14 mouse cellular contexts compared by ENCODE assay signal in the genomic region with DNA sequence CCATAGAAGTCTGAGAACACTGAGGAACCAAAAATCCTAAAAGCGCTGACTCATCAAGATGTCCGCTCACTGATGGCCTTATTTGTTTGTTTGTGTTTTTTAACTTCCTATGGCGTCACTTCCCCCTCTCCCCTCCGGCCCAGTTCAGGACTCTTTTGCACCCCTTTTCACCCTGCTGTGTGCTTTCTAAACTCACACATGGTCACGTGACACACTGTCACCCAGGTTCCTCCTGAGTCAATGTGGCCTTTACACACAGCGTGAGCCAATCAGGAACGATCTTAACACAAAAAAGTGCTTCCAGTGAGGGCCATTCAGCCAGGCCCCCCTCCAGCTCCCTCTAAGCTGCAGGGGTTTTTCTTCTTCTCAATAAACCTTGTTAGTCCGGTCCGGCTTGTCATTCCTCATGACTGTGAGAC. TPM values are rescaled to one million over a fixed set of nuclear protein-coding genes. Genes with fewer than 3 reads are reported as not detected.
DNase-seq lines count a peak whose midpoint lies in the region; ATAC-seq and TF ChIP-seq lines count a peak whose summit lies in the region.
"Had no signal": no experiment of that assay in that cellular context is flagged by ENCODE, and none has a peak within 500 bp of the region (broad histone marks: within the 10 kb centered on the region; RNA-seq: fewer than 3 reads in every experiment).

No protein-coding gene starts in this region.

- H3K27me3 ChIP-seq in forebrain, embryonic 11.5 days (ENCODE audit: control insufficient read depth, insufficient read depth, low read length): no peaks in the 10 kb centered on the region
- H3K27me3 ChIP-seq in forebrain, postnatal 0 days (ENCODE audit: insufficient read depth, low read length): no peaks in the 10 kb centered on the region
- no peaks in the 10 kb centered on the region for H3K27me3 ChIP-seq in embryonic facial prominence, embryonic 14.5 days (replicated peaks; ENCODE audit: control insufficient read depth, insufficient read depth, low read length)
- H3K27me3 ChIP-seq: kidney, embryonic 15.5 days; limb, embryonic 13.5 days; neural tube, embryonic 13.5 days had no signal

- TF ChIP-seq CTCF in forebrain, postnatal 0 days (IDR thresholded peaks at IDR 0.05; ENCODE audit: low read depth): no peak

- no peak overlapping the region for H3K4me3 ChIP-seq in forebrain, embryonic 11.5 days (ENCODE audit: low read depth, low read length)
- H3K4me3 ChIP-seq in forebrain, postnatal 0 days (ENCODE audit: low read depth, low read length): no peak overlapping the region
- H3K4me3 ChIP-seq in embryonic facial prominence, embryonic 14.5 days (ENCODE audit: low read depth, low read length): no peak overlapping the region
- H3K4me3 ChIP-seq: kidney, embryonic 15.5 days; limb, embryonic 13.5 days; neural tube, embryonic 13.5 days had no signal

- H3K36me3 ChIP-seq in forebrain, embryonic 11.5 days (ENCODE audit: control insufficient read depth, insufficient read depth, low read length): no peaks in the 10 kb centered on the region
- H3K36me3 ChIP-seq in forebrain, postnatal 0 days (ENCODE audit: insufficient read depth): no peaks in the 10 kb centered on the region
- H3K36me3 ChIP-seq in embryonic facial prominence, embryonic 14.5 days (ENCODE audit: control insufficient read depth, insufficient read depth, low read length): no peaks in the 10 kb centered on the region
- H3K36me3 ChIP-seq: kidney, embryonic 15.5 days; limb, embryonic 13.5 days; neural tube, embryonic 13.5 days had no signal

- H3K9me3 ChIP-seq in forebrain, embryonic 11.5 days (ENCODE audit: control insufficient read depth, low read length): no peaks in the 10 kb centered on the region
- H3K9me3 ChIP-seq in forebrain, postnatal 0 days (ENCODE audit: low read length): no peaks in the 10 kb centered on the region
- no peaks in the 10 kb centered on the region for H3K9me3 ChIP-seq in embryonic facial prominence, embryonic 14.5 days (ENCODE audit: control insufficient read depth, low read length)
- H3K9me3 ChIP-seq: kidney, embryonic 15.5 days; limb, embryonic 13.5 days; neural tube, embryonic 13.5 days had no signal

- H3K4me2 ChIP-seq in forebrain, embryonic 11.5 days (ENCODE audit: low read depth, low read length, severe bottlenecking): no peak overlapping the region
- H3K4me2 ChIP-seq in forebrain, postnatal 0 days (ENCODE audit: low read depth): no peak overlapping the region
- no peak overlapping the region for H3K4me2 ChIP-seq in embryonic facial prominence, embryonic 14.5 days (ENCODE audit: low read depth, low read length)
- H3K4me2 ChIP-seq: kidney, embryonic 15.5 days; limb, embryonic 13.5 days; neural tube, embryonic 13.5 days had no signal

- ATAC-seq in forebrain, embryonic 11.5 days (replicated peaks; ENCODE audit: low FRiP score): peak; percentile 76
- ATAC-seq in forebrain, postnatal 0 days: no peak
- ATAC-seq in embryonic facial prominence, embryonic 14.5 days (ENCODE audit: low read depth): peak; percentile 63; the same call in 1 of the 2 replicates
- no peak for ATAC-seq in erythroid progenitor cell, adult 5-6 weeks (replicated peaks; ENCODE audit: low FRiP score, poor library complexity, severe bottlenecking)
- ATAC-seq: inflammation-experienced regulatory T-cells, adult 6 months had no signal

- H3K9ac ChIP-seq in forebrain, embryonic 11.5 days (ENCODE audit: low read length): no peak overlapping the region
- H3K9ac ChIP-seq in forebrain, postnatal 0 days: no peak overlapping the region
- no peak overlapping the region for H3K9ac ChIP-seq in embryonic facial prominence, embryonic 14.5 days (ENCODE audit: low read depth, low read length)
- H3K9ac ChIP-seq: kidney, embryonic 15.5 days; limb, embryonic 13.5 days; neural tube, embryonic 13.5 days had no signal

- no peak overlapping the region for H3K27ac ChIP-seq in forebrain, embryonic 11.5 days (ENCODE audit: low read depth, low read length)
- H3K27ac ChIP-seq in forebrain, postnatal 0 days (ENCODE audit: low read depth, low read length): no peak overlapping the region
- H3K27ac ChIP-seq in embryonic facial prominence, embryonic 14.5 days (replicated peaks; ENCODE audit: low read depth, low read length): no peak overlapping the region
- H3K27ac ChIP-seq: kidney, embryonic 15.5 days; limb, embryonic 13.5 days; neural tube, embryonic 13.5 days had no signal

- H3K4me1 ChIP-seq in forebrain, embryonic 11.5 days (replicated peaks; ENCODE audit: control insufficient read depth, insufficient read depth, low read length): no peaks in the 10 kb centered on the region
- no peaks in the 10 kb centered on the region for H3K4me1 ChIP-seq in forebrain, postnatal 0 days (ENCODE audit: insufficient read depth)
- no peaks in the 10 kb centered on the region for H3K4me1 ChIP-seq in embryonic facial prominence, embryonic 14.5 days (ENCODE audit: control insufficient read depth, insufficient read depth, low read length)
- H3K4me1 ChIP-seq: kidney, embryonic 15.5 days; limb, embryonic 13.5 days; neural tube, embryonic 13.5 days had no signal

- no peak for DNase-seq in forebrain, embryonic 11.5 days (ENCODE audit: low spot score)
- DNase-seq in forebrain, postnatal 0 days: no peak
- peak; percentile 15 for DNase-seq in A20 (ENCODE audit: low read depth, low spot score)
- DNase-seq in Muller cell, postnatal 12 days (ENCODE audit: inconsistent ontology term): peak; percentile 7
- DNase-seq in embryonic facial prominence, embryonic 14.5 days (ENCODE audit: low spot score): peak; percentile 66
- DNase-seq in left cerebral cortex, adult 8-10 months (ENCODE audit: low spot score in 2 of 2): no peak
- DNase-seq in cerebellum, postnatal 25 days: no peak
- DNase-seq: lung, postnatal 36 days; right cerebral cortex, postnatal 4 days had no signal

- WGBS in forebrain, embryonic 11.5 days: 33% methylated on average over 9 of the region's 9 CpGs
- 30% methylated on average over 9 of the region's 9 CpGs for WGBS in forebrain, postnatal 0 days
- 72% methylated on average over 9 of the region's 9 CpGs for WGBS in embryonic facial prominence, embryonic 14.5 days

RNA-seq across cellular contexts. Expression of a gene that starts 16.9 kb away (rescaled TPM):
- polyA plus RNA-seq in forebrain, embryonic 11.5 days (2014; fragmentation: Nextera tagmentation; extraction: Ambion mirVana): 8.8 and 11.0 TPM in 2 replicates
- total RNA-seq in forebrain, postnatal 0 days (2014; rRNA removed): 20.9 and 29.3 TPM in 2 replicates
- 3.3 and 5.2 TPM in 2 replicates for polyA plus RNA-seq in forebrain, postnatal 0 days (2015; fragmentation: Nextera tagmentation; extraction: Ambion mirVana)
- 7.3 and 8.3 TPM in 2 replicates for polyA plus RNA-seq in embryonic facial prominence, embryonic 14.5 days (2014; fragmentation: Nextera tagmentation; extraction: Ambion mirVana)
- 10 to 100 TPM; 31.8 to 35.6 (median 33.5) TPM for total RNA-seq in left cerebral cortex, adult 8-10 months (2022)
- total RNA-seq in erythroid progenitor cell, adult 5-6 weeks (2015; ENCODE audit: low replicate concordance): 10.8 and 16.3 TPM in 2 replicates
- total RNA-seq in erythroid progenitor cell, adult 5-6 weeks (2017; ENCODE audit: low replicate concordance): 5.7 and 6.5 TPM in 2 replicates

Comparison
In these comparisons a context has a peak if more than half of its experiments do, and no peak if none do; other contexts are left out.
1. ATAC-seq: peak in forebrain, embryonic 11.5 days (single experiment) and embryonic facial prominence, embryonic 14.5 days (single experiment); none in forebrain, postnatal 0 days (single experiment) and erythroid progenitor cell, adult 5-6 weeks (single experiment).
2. DNase-seq: peak in A20 (single experiment), Muller cell, postnatal 12 days (single experiment) and embryonic facial prominence, embryonic 14.5 days (single experiment); none in forebrain, embryonic 11.5 days (single experiment), forebrain, postnatal 0 days (single experiment), left cerebral cortex, adult 8-10 months (0 of 2) and cerebellum, postnatal 25 days (0 of 2).